Mouse (Mus musculus) left cerebral cortex, postnatal 25 days (tissue): ENCODE results near the gene Zfp326. TPM values are rescaled to one million over a fixed set of nuclear protein-coding genes. Genes with fewer than 3 reads are reported as not detected.

Experiments
- DNase-seq, 2 experiments: peaks; one replicate each; pipeline ENCODE4 v3.0.0; 2022; ENCODE audit warnings: low spot score in 2 of 2, mixed read lengths in 1 of 2
- intact Hi-C: fragments of 180-260 bp; cut with DNase I; formaldehyde crosslinking; loops from one replicate; pipeline ENCODE4 v1.15.1; 2025
- total RNA-seq, 2 experiments: library from RNA; stranded (reverse); gene quantifications; 2 replicates each; pipeline ENCODE4 v1.2.3; 2021

The Zfp326 gene
- total RNA-seq, 2 experiments from 2014 or later, result 29.6 to 31.5 TPM

DNA sequence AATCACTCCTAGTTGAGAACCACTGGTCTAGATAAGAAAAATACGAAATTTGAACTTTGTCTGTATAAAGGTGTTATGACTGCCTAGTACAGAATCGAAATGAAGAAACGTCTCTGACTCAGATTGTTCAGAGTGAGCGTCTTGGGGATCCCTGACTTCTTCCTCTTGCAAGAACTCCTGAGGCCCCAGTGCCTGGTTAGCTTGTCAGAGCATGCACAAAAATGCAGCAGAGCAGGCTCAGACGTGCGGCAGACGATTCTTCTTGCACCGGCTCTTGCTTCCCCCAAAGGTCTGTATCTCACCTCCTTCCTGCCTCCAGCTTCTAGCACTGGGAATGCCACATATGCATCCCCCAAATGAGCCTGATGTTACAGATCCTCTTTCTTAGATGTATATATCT lies 48.0 kb downstream of the Zfp326 start:
- intact Hi-C loops, result no loop called here
- DNase-seq, result no peak

DNA sequence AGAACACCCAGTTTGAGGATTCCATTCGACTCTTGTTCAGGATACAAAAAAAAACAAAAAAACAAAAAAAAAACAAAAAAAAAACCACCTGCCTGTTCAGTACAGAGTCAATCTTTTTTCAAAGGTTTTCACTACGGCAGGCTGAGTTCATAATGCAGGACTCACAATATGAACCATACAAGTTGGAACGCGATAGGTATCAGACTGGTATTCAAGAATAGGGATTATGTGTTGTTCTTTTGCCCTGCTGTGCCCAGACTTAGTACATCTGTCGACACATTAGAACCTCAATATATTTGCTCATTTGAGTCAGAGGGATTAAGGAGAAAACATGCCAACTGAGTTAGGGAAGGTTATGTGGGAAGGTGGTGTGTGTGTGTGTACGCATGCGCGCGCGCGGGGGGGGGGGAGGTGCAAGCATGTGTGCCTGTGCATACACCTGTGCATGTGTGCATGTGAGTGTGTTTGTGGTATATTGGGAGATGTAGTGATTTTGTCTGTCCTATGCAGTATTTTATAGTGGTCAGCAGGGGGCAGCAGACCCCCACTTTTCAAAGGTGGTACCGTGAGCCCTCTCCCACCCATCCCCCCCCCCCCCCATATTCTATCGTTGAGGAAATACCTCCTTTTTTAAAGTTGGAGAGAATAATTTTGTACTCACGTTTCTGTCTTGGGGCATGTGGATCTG lies 49.3 kb downstream of the Zfp326 start:
- intact Hi-C loops, result loop anchor here (5.0 kb wide), 1 partner anchor 877 kb away; no protein-coding TSS in a partner anchor
- DNase-seq, result no peak

DNA sequence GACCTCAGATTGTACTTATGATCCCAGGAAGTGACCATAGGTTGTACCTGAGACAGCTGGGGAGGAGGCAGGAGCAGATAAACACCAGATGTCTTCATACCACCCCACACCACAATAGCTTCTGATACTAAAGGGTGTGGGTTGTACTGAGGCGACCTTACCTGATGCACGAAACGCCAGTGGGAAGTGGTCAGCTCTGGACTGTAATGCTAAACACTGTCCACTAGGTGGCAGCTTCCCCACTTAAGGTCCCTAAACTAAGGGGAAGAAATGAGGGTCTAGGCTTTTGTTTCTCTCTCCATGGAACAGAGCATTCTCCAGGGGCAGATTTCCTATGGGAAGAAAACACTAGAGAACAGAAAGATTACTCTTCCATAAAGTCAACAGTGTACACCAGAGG lies 53.9 kb downstream of the Zfp326 start:
- DNase-seq, result peak in 1 of 2 experiments; percentile 24
- intact Hi-C loops, result no loop called here

DNA sequence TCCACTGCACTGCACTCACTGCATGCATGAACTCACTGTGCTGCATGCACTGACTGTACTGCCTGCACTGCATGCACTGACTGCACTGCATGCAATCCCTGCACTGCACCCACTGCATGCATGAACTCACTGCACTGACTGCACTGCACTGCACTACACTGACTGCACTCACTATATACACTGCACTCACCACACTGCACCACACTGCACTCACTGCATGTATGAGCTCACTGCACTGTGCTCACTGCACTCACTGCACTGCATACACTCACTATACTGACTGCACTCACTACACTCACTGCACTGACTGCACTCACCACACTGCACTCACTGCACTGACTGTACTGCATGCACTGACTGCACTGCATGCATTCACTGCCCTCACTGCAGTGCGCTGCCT lies 56.0 kb downstream of the Zfp326 start:
- no peak for DNase-seq
- intact Hi-C loops, result no loop called here

DNA sequence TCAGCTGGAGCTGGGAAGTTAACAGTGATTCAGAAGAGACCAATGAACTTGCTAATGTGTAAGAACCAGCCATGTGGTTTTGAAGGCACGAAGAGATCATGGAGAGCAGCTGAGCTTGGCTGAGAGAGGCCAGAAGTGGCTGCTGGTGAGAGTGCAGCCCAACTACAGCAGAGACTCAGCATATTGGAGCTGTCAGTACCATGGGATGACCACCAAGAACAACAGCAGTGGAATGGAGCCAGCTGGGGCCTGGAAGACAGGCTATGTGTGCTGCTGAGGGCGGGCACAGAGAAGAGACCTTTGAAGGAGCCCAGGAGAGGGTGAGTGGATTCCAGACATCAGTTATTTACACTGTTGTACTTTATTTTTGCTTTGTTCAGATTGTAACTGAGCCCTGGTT lies 65.6 kb downstream of the Zfp326 start:
- intact Hi-C loops, result no loop called here
- no peak for DNase-seq

Other genes with a start within 250 kb of the Zfp326 start
- 10 to 100 TPM; 35.1 to 35.4 TPM for gene Lrrc8d, start 176.6 kb upstream of the Zfp326 start, total RNA-seq